Mouse (Mus musculus) c-Kit-negative CD71-positive TER-119-positive erythroid progenitor cells, embryonic 14.5 days (primary cell): ENCODE data around the gene Mkrn2.

Source experiments
- DNase-seq: peaks from one replicate; pipeline ENCODE4 v3.0.0-alpha.2; 2013; ENCODE audit warnings: low read depth, low spot score

Gene Mkrn2

GRCm38 (mm10) chr6:115601715-115602523, at the start of gene Mkrn2:
Mkrn2 (plus strand) TSS chr6:115601902.
- peak; percentile 69 for DNase-seq

GRCm38 (mm10) chr6:115555485-115555884, 46.2 kb upstream of the Mkrn2 start:
- DNase-seq, result no peak

- no peak for DNase-seq
Observed at GRCm38 (mm10) chr6:115558176-115558575, 43.5 kb upstream of the Mkrn2 start.

- DNase-seq, result no peak
Observed at GRCm38 (mm10) chr6:115559651-115560632, 41.8 kb upstream of the Mkrn2 start.

GRCm38 (mm10) chr6:115565479-115566045, 36.1 kb upstream of the Mkrn2 start:
- DNase-seq, result no peak

- DNase-seq, result no peak
Observed at GRCm38 (mm10) chr6:115574171-115574570, 27.5 kb upstream of the Mkrn2 start.

GRCm38 (mm10) chr6:115577407-115577806, 24.3 kb upstream of the Mkrn2 start:
- no peak for DNase-seq

- DNase-seq, result no peak
Observed at GRCm38 (mm10) chr6:115577941-115578340, 23.8 kb upstream of the Mkrn2 start.

- DNase-seq, result no peak
Observed at GRCm38 (mm10) chr6:115580810-115581209, 20.9 kb upstream of the Mkrn2 start.

GRCm38 (mm10) chr6:115582328-115583115, 19.2 kb upstream of the Mkrn2 start:
- DNase-seq, result no peak

- no peak for DNase-seq
Observed at GRCm38 (mm10) chr6:115583430-115584125, 18.1 kb upstream of the Mkrn2 start.

- DNase-seq, result no peak
Observed at GRCm38 (mm10) chr6:115584176-115584575, 17.5 kb upstream of the Mkrn2 start.

GRCm38 (mm10) chr6:115586321-115586720, 15.4 kb upstream of the Mkrn2 start:
- no peak for DNase-seq

GRCm38 (mm10) chr6:115591692-115592359, 9.9 kb upstream of the Mkrn2 start:
- no peak for DNase-seq

GRCm38 (mm10) chr6:115592458-115592857, 9.2 kb upstream of the Mkrn2 start, which contains the start of gene Mkrn2os:
Mkrn2os (minus strand) TSS chr6:115592576.
- DNase-seq, result no peak

- DNase-seq, result no peak
Observed at GRCm38 (mm10) chr6:115593252-115593651, 8.4 kb upstream of the Mkrn2 start.

GRCm38 (mm10) chr6:115594463-115594862, 7.2 kb upstream of the Mkrn2 start:
- DNase-seq, result no peak

GRCm38 (mm10) chr6:115595667-115596066, 6.0 kb upstream of the Mkrn2 start:
- no peak for DNase-seq

GRCm38 (mm10) chr6:115601322-115601714, 384 bp upstream of the Mkrn2 start:
- DNase-seq, result no peak

GRCm38 (mm10) chr6:115606461-115606860, 4.8 kb downstream of the Mkrn2 start:
- DNase-seq, result no peak
